Mouse (Mus musculus): ENCODE results near the gene Cd38. TPM values are rescaled to one million over a fixed set of nuclear protein-coding genes. Genes with fewer than 3 reads are reported as not detected.
"Not testable (repeated sequence)": the region's sequence is repeated elsewhere in the genome, so short reads cannot be mapped to it uniquely, and the experiment has no call there.

Gene Cd38
- total and polyA plus RNA-seq, 2 experiments from 2014 or later: 12.9 to 17.2 TPM

GRCm38 (mm10) chr5:43909213-43909612 lies 40.9 kb downstream of the Cd38 start:
- Histone ChIP-seq H3K36me3 (replicated peaks; ENCODE audit: control insufficient read depth, insufficient read depth, low read length) (no peaks in the 10 kb centered on the region), H3K4me2 (ENCODE audit: low read depth, low read length) (no peak overlapping the region), H3K4me1 (ENCODE audit: control insufficient read depth, insufficient read depth) (no peaks in the 10 kb centered on the region), H3K4me3 (ENCODE audit: low read depth, low read length) (no peak overlapping the region), H3K9me3 (replicated peaks; ENCODE audit: control insufficient read depth, low read length) (no peaks in the 10 kb centered on the region; the same call in 1 of the 2 replicates), H3K27me3 (ENCODE audit: control insufficient read depth, insufficient read depth, low read length) (no peaks in the 10 kb centered on the region), H3K9ac (replicated peaks; ENCODE audit: low read depth, low read length) (no peak overlapping the region), H3K27ac (ENCODE audit: low read depth) (no peak overlapping the region)
- TF ChIP-seq CTCF (IDR thresholded peaks at IDR 0.05; ENCODE audit: low read depth): no peak
- no peak for TF ChIP-seq EP300 (IDR thresholded peaks at IDR 0.05; ENCODE audit: low read depth)
- ATAC-seq (ENCODE audit: insufficient read depth, low read depth) (no peak), DNase-seq (ENCODE audit: low spot score) (no peak)
- WGBS: 46% methylated on average over 9 of the region's 9 CpGs

- Histone ChIP-seq H3K36me3 (replicated peaks; ENCODE audit: control insufficient read depth, insufficient read depth, low read length) (no peaks in the 10 kb centered on the region), H3K27me3 (ENCODE audit: control insufficient read depth, insufficient read depth, low read length) (no peaks in the 10 kb centered on the region), H3K9ac (replicated peaks; ENCODE audit: low read depth, low read length) (no peak overlapping the region), H3K4me3 (ENCODE audit: low read depth, low read length) (no peak overlapping the region), H3K4me1 (ENCODE audit: control insufficient read depth, insufficient read depth) (no peaks in the 10 kb centered on the region), H3K4me2 (ENCODE audit: low read depth, low read length) (no peak overlapping the region), H3K27ac (ENCODE audit: low read depth) (no peak overlapping the region), H3K9me3 (replicated peaks; ENCODE audit: control insufficient read depth, low read length) (no peaks in the 10 kb centered on the region; the same call in 1 of the 2 replicates)
- WGBS: 96% methylated on average over 6 of the region's 6 CpGs
- DNase-seq (ENCODE audit: low spot score) (no peak), ATAC-seq (ENCODE audit: insufficient read depth, low read depth) (no peak)
- no peak for TF ChIP-seq EP300 (IDR thresholded peaks at IDR 0.05; ENCODE audit: low read depth)
- no peak for TF ChIP-seq CTCF (IDR thresholded peaks at IDR 0.05; ENCODE audit: low read depth)
Observed at GRCm38 (mm10) chr5:43910006-43910405, 41.7 kb downstream of the Cd38 start.

- WGBS: 91% methylated on average over 4 of the region's 4 CpGs
- H3K9me3 ChIP-seq (replicated peaks; ENCODE audit: control insufficient read depth, low read length); H3K27ac ChIP-seq (ENCODE audit: low read depth); H3K4me1 ChIP-seq (ENCODE audit: control insufficient read depth, insufficient read depth); H3K27me3 ChIP-seq (ENCODE audit: control insufficient read depth, insufficient read depth, low read length); H3K36me3 ChIP-seq (replicated peaks; ENCODE audit: control insufficient read depth, insufficient read depth, low read length); H3K9ac ChIP-seq (replicated peaks; ENCODE audit: low read depth, low read length); H3K4me3 ChIP-seq (ENCODE audit: low read depth, low read length); H3K4me2 ChIP-seq (ENCODE audit: low read depth, low read length); DNase-seq (ENCODE audit: low spot score); ATAC-seq (ENCODE audit: insufficient read depth, low read depth): not testable (repeated sequence)
Observed at GRCm38 (mm10) chr5:43912844-43913243, 44.5 kb downstream of the Cd38 start, which contains the start of gene Gm7879. TSS of gene Gm7879 (plus strand) at chr5:43913144.

DNA sequence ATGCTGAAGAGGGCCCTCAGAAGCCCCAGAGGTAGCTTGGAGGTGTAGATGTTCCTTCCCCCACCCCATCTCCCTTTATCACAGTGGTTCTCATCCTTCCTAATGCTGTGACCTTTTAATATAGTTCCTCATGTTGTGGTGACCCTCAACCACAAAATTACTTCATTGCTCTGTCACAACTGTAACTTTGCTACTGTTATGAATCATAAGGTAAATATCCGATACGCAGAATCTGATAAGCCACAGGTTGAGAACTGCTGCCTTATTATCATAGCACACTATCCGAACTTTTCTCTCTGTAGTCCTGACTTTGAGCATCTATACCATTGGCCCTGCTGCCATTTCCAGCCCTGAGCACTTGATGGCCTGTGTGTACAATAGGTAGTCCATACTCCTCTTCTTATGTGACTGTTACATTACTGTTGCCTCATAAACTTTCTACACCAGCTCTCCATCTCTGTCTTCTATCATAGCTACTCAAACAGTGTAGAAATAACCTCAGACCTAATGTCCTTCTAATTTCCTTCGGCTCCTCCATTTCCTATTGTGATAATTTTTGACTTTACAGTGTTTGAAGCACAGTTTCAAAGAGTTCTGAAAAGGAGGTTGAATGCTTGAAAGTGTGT lies 47.0 kb downstream of the Cd38 start:
- Histone ChIP-seq H3K4me2 (ENCODE audit: low read depth, low read length) (no peak overlapping the region), H3K4me3 (ENCODE audit: low read depth, low read length) (no peak overlapping the region), H3K27ac (ENCODE audit: low read depth) (no peak overlapping the region), H3K9me3 (replicated peaks; ENCODE audit: control insufficient read depth, low read length) (no peaks in the 10 kb centered on the region; the same call in 1 of the 2 replicates), H3K4me1 (ENCODE audit: control insufficient read depth, insufficient read depth) (no peaks in the 10 kb centered on the region), H3K36me3 (replicated peaks; ENCODE audit: control insufficient read depth, insufficient read depth, low read length) (no peaks in the 10 kb centered on the region), H3K9ac (replicated peaks; ENCODE audit: low read depth, low read length) (no peak overlapping the region), H3K27me3 (ENCODE audit: control insufficient read depth, insufficient read depth, low read length) (no peaks in the 10 kb centered on the region)
- WGBS: 76% methylated on average over 4 of the region's 4 CpGs
- TF ChIP-seq CTCF (IDR thresholded peaks at IDR 0.05; ENCODE audit: low read depth): no peak
- TF ChIP-seq EP300 (IDR thresholded peaks at IDR 0.05; ENCODE audit: low read depth): no peak
- DNase-seq (ENCODE audit: low spot score) (no peak), ATAC-seq (ENCODE audit: insufficient read depth, low read depth) (no peak)

GRCm38 (mm10) chr5:43921877-43922276 lies 53.5 kb downstream of the Cd38 start:
- H3K36me3 ChIP-seq (replicated peaks; ENCODE audit: control insufficient read depth, insufficient read depth, low read length): no peaks in the 10 kb centered on the region
- no peak overlapping the region for H3K27ac ChIP-seq (ENCODE audit: low read depth)
- 81% methylated on average over 11 of the region's 11 CpGs for WGBS
- no peak overlapping the region for H3K4me3 ChIP-seq (ENCODE audit: low read depth, low read length)
- no peaks in the 10 kb centered on the region for H3K27me3 ChIP-seq (ENCODE audit: control insufficient read depth, insufficient read depth, low read length)
- DNase-seq (ENCODE audit: low spot score): no peak
- H3K4me2 ChIP-seq (ENCODE audit: low read depth, low read length): no peak overlapping the region
- H3K9ac ChIP-seq (replicated peaks; ENCODE audit: low read depth, low read length): no peak overlapping the region
- ATAC-seq (ENCODE audit: insufficient read depth, low read depth): no peak
- no peaks in the 10 kb centered on the region for H3K4me1 ChIP-seq (ENCODE audit: control insufficient read depth, insufficient read depth)
- TF ChIP-seq CTCF (IDR thresholded peaks at IDR 0.05; ENCODE audit: low read depth): no peak
- H3K9me3 ChIP-seq (replicated peaks; ENCODE audit: control insufficient read depth, low read length): no peaks in the 10 kb centered on the region

DNA sequence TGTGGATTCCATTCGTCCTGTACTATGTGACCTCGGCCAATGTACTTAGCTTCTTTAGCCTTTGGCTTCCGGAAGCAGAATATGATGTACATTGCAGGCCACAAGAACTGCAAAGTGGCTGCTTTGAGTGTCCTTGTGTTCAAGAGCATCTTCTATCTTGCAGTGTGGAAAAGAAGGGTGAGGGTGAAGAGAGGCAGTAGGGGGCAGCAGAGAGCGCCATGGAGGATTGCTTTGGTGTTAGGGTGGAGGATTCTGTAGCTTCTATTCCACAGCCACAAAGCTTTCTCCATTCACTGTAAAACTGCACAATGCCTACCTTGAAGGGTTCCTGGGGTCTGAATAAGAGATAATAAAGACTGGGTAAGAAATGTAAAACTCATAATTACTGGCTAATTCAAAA lies 55.6 kb downstream of the Cd38 start:
- ATAC-seq (ENCODE audit: insufficient read depth, low read depth) (no peak), DNase-seq (ENCODE audit: low spot score) (peak; percentile 6)
- 25% methylated on average over 4 of the region's 4 CpGs for WGBS
- Histone ChIP-seq H3K27me3 (ENCODE audit: control insufficient read depth, insufficient read depth, low read length) (no peaks in the 10 kb centered on the region), H3K4me2 (ENCODE audit: low read depth, low read length) (no peak overlapping the region), H3K36me3 (replicated peaks; ENCODE audit: control insufficient read depth, insufficient read depth, low read length) (no peaks in the 10 kb centered on the region), H3K4me3 (ENCODE audit: low read depth, low read length) (no peak overlapping the region), H3K27ac (ENCODE audit: low read depth) (no peak overlapping the region), H3K4me1 (ENCODE audit: control insufficient read depth, insufficient read depth) (no peaks in the 10 kb centered on the region), H3K9ac (replicated peaks; ENCODE audit: low read depth, low read length) (no peak overlapping the region), H3K9me3 (replicated peaks; ENCODE audit: control insufficient read depth, low read length) (no peaks in the 10 kb centered on the region)
- TF ChIP-seq CTCF (IDR thresholded peaks at IDR 0.05; ENCODE audit: low read depth) (peak; percentile 74), EP300 (IDR thresholded peaks at IDR 0.05; ENCODE audit: low read depth) (no peak)

Data from heart, postnatal 0 days (tissue).